In genomic region chr10:127286730-127287129, GRCm38 (mm10) we compare ENCODE assay signal across 7 mouse cellular contexts. TPM values are rescaled to one million over a fixed set of nuclear protein-coding genes. Genes with fewer than 3 reads are reported as not detected.
DNase-seq lines count a peak whose midpoint lies in the region; ATAC-seq and TF ChIP-seq lines count a peak whose summit lies in the region.

No protein-coding gene starts in this region.

- 51% methylated on average over 7 of the region's 7 CpGs for WGBS in lung, postnatal 0 days
- WGBS in limb, embryonic 11.5 days: 61% methylated on average over 7 of the region's 7 CpGs
- WGBS in neural tube, embryonic 14.5 days: 46% methylated on average over 7 of the region's 7 CpGs

- no peaks in the 10 kb centered on the region for H3K27me3 ChIP-seq in lung, postnatal 0 days (replicated peaks; ENCODE audit: insufficient read depth, low read length)
- H3K27me3 ChIP-seq in limb, embryonic 11.5 days (ENCODE audit: control insufficient read depth, insufficient read depth, low read length): no peaks in the 10 kb centered on the region
- no peaks in the 10 kb centered on the region for H3K27me3 ChIP-seq in neural tube, embryonic 14.5 days (ENCODE audit: control insufficient read depth, insufficient read depth, low read length)

- TF ChIP-seq EP300 in lung, postnatal 0 days (IDR thresholded peaks at IDR 0.05): no peak

- H3K9ac ChIP-seq in lung, postnatal 0 days (replicated peaks; ENCODE audit: low read depth): 0 out of 2 replicates have a peak overlapping the region, but pooled peaks have one; percentile 5
- no peak overlapping the region for H3K9ac ChIP-seq in limb, embryonic 11.5 days (ENCODE audit: low read length)
- no peak overlapping the region; the same call in 1 of the 2 replicates for H3K9ac ChIP-seq in neural tube, embryonic 14.5 days (replicated peaks; ENCODE audit: low read depth, low read length)

- H3K4me1 ChIP-seq in lung, postnatal 0 days (ENCODE audit: insufficient read depth, low read depth, low read length): peaks cover 19% of the 10 kb centered on the region
- H3K4me1 ChIP-seq in embryonic fibroblast, embryonic 13.5 days (ENCODE audit: control insufficient read depth, insufficient read depth, low read length): 0 out of 2 replicates have a peak, but pooled peaks cover 8% of the 10 kb centered on the region
- peaks cover 21% of the 10 kb centered on the region for H3K4me1 ChIP-seq in limb, embryonic 11.5 days (ENCODE audit: control insufficient read depth, insufficient read depth, low read length)
- H3K4me1 ChIP-seq in neural tube, embryonic 14.5 days (ENCODE audit: control insufficient read depth, insufficient read depth, low read length): peaks cover 38% of the 10 kb centered on the region

- H3K4me2 ChIP-seq in lung, postnatal 0 days (replicated peaks; ENCODE audit: low read depth, low read length): peak overlapping the region; percentile 65
- H3K4me2 ChIP-seq in limb, embryonic 11.5 days (ENCODE audit: low read depth, severe bottlenecking): peak overlapping the region; percentile 93; the same call in 1 of the 2 replicates
- H3K4me2 ChIP-seq in neural tube, embryonic 14.5 days (ENCODE audit: low read depth, low read length): peak overlapping the region; percentile 91

- no peak for DNase-seq in lung, postnatal 0 days (ENCODE audit: low spot score)
- no peak for DNase-seq in lung, adult 18-20 months
- peak; percentile 31 for DNase-seq in limb, embryonic 11.5 days (ENCODE audit: low spot score)
- DNase-seq in spleen, postnatal 4 days (ENCODE audit: low spot score in 2 of 2): no peak

- no peak for TF ChIP-seq POLR2A in embryonic fibroblast, embryonic 13.5 days (IDR thresholded peaks at IDR 0.05; ENCODE audit: low read depth, low read length)

- no peak for ATAC-seq in lung, postnatal 0 days
- ATAC-seq in limb, embryonic 11.5 days (ENCODE audit: insufficient number of reproducible peaks, low FRiP score, low TSS enrichment, low read depth): no peak
- ATAC-seq in neural tube, embryonic 14.5 days (ENCODE audit: low read depth): no peak
- ATAC-seq in erythroid progenitor cell, adult 5-6 weeks (replicated peaks; ENCODE audit: low FRiP score, poor library complexity, severe bottlenecking): no peak

- H3K27ac ChIP-seq in lung, postnatal 0 days (ENCODE audit: low read length): no peak overlapping the region
- H3K27ac ChIP-seq in embryonic fibroblast, embryonic 13.5 days (ENCODE audit: insufficient read depth, low read length): peak overlapping the region; percentile 95; the same call in 1 of the 2 replicates
- no peak overlapping the region for H3K27ac ChIP-seq in limb, embryonic 11.5 days (replicated peaks; ENCODE audit: low read depth, low read length)
- no peak overlapping the region for H3K27ac ChIP-seq in neural tube, embryonic 14.5 days (ENCODE audit: low read depth, low read length)

- peaks cover 40% of the 10 kb centered on the region for H3K36me3 ChIP-seq in lung, postnatal 0 days (ENCODE audit: insufficient read depth, low read length)
- H3K36me3 ChIP-seq in limb, embryonic 11.5 days (ENCODE audit: control insufficient read depth, insufficient read depth, low read length): peaks cover 34% of the 10 kb centered on the region
- peaks cover 44% of the 10 kb centered on the region for H3K36me3 ChIP-seq in neural tube, embryonic 14.5 days (ENCODE audit: control insufficient read depth, insufficient read depth, low read length)

- H3K4me3 ChIP-seq in lung, postnatal 0 days (ENCODE audit: low read depth, low read length): no peak overlapping the region
- peak overlapping the region; percentile 55 for H3K4me3 ChIP-seq in embryonic fibroblast, embryonic 13.5 days (ENCODE audit: insufficient read depth, low read length)
- H3K4me3 ChIP-seq in limb, embryonic 11.5 days (ENCODE audit: low read depth, low read length): peak overlapping the region; percentile 67; the same call in 1 of the 2 replicates
- no peak overlapping the region; the same call in 1 of the 2 replicates for H3K4me3 ChIP-seq in neural tube, embryonic 14.5 days (ENCODE audit: low read depth, low read length)

- TF ChIP-seq CTCF in lung, postnatal 0 days (IDR thresholded peaks at IDR 0.05): no peak
- no peak for TF ChIP-seq CTCF in embryonic fibroblast, embryonic 13.5 days (IDR thresholded peaks at IDR 0.05; ENCODE audit: borderline replicate concordance, insufficient read depth, low read length)

- H3K9me3 ChIP-seq in lung, postnatal 0 days (ENCODE audit: low read length): no peaks in the 10 kb centered on the region
- no peaks in the 10 kb centered on the region for H3K9me3 ChIP-seq in limb, embryonic 11.5 days (ENCODE audit: control insufficient read depth, low read length)
- H3K9me3 ChIP-seq in neural tube, embryonic 14.5 days (ENCODE audit: control insufficient read depth, low read length): no peaks in the 10 kb centered on the region

RNA-seq across cellular contexts. Expression of gene Mbd6, which starts 2.1 kb away (rescaled TPM):
- polyA plus RNA-seq in lung, postnatal 0 days (2015; fragmentation: Nextera tagmentation; extraction: Ambion mirVana): 13.5 and 14.2 TPM in 2 replicates
- 26.4 and 27.2 TPM in 2 replicates for polyA plus RNA-seq in embryonic fibroblast, embryonic 13.5 days (2011; ENCODE audit: insufficient read length, low read depth, missing spikeins)
- polyA plus RNA-seq in limb, embryonic 11.5 days (2014; fragmentation: Nextera tagmentation; extraction: Ambion mirVana): 17.0 and 17.2 TPM in 2 replicates
- 16.1 and 17.4 TPM in 2 replicates for polyA plus RNA-seq in neural tube, embryonic 14.5 days (2014; fragmentation: Nextera tagmentation; extraction: Ambion mirVana)
- 55.8 and 69.6 TPM in 2 replicates for total RNA-seq in erythroid progenitor cell, adult 5-6 weeks (2015; ENCODE audit: low replicate concordance)
- 10.7 and 15.0 TPM in 2 replicates for total RNA-seq in erythroid progenitor cell, adult 5-6 weeks (2017; ENCODE audit: low replicate concordance)

RNA-seq across cellular contexts. Expression of gene Dctn2, which starts 20.6 kb away (rescaled TPM):
- 198 and 204 TPM in 2 replicates for polyA plus RNA-seq in lung, postnatal 0 days (2015; fragmentation: Nextera tagmentation; extraction: Ambion mirVana)
- polyA plus RNA-seq in embryonic fibroblast, embryonic 13.5 days (2011; ENCODE audit: insufficient read length, low read depth, missing spikeins): 149 and 162 TPM in 2 replicates
- 160 and 170 TPM in 2 replicates for polyA plus RNA-seq in limb, embryonic 11.5 days (2014; fragmentation: Nextera tagmentation; extraction: Ambion mirVana)
- polyA plus RNA-seq in neural tube, embryonic 14.5 days (2014; fragmentation: Nextera tagmentation; extraction: Ambion mirVana): 298 and 305 TPM in 2 replicates
- total RNA-seq in erythroid progenitor cell, adult 5-6 weeks (2015; ENCODE audit: low replicate concordance): 72.9 and 75.0 TPM in 2 replicates
- 64.0 and 70.5 TPM in 2 replicates for total RNA-seq in erythroid progenitor cell, adult 5-6 weeks (2017; ENCODE audit: low replicate concordance)

RNA-seq across cellular contexts. Expression of gene Kif5a, which starts 23.6 kb away (rescaled TPM):
- 0.12 and 0.25 TPM in 2 replicates for polyA plus RNA-seq in lung, postnatal 0 days (2015; fragmentation: Nextera tagmentation; extraction: Ambion mirVana)
- 0.80 and 1.6 TPM in 2 replicates for polyA plus RNA-seq in embryonic fibroblast, embryonic 13.5 days (2011; ENCODE audit: insufficient read length, low read depth, missing spikeins)
- 2.1 and 3.8 TPM in 2 replicates for polyA plus RNA-seq in limb, embryonic 11.5 days (2014; fragmentation: Nextera tagmentation; extraction: Ambion mirVana)
- 117 and 147 TPM in 2 replicates for polyA plus RNA-seq in neural tube, embryonic 14.5 days (2014; fragmentation: Nextera tagmentation; extraction: Ambion mirVana)
- total RNA-seq in erythroid progenitor cell, adult 5-6 weeks (2015; ENCODE audit: low replicate concordance): not detected in 2 replicates
- total RNA-seq in erythroid progenitor cell, adult 5-6 weeks (2017; ENCODE audit: low replicate concordance): not detected in 2 replicates

RNA-seq across cellular contexts. Expression of gene Mars, which starts 24.9 kb away (rescaled TPM):
- polyA plus RNA-seq in lung, postnatal 0 days (2015; fragmentation: Nextera tagmentation; extraction: Ambion mirVana): 61.1 and 63.1 TPM in 2 replicates
- 105 and 110 TPM in 2 replicates for polyA plus RNA-seq in embryonic fibroblast, embryonic 13.5 days (2011; ENCODE audit: insufficient read length, low read depth, missing spikeins)
- 167 and 170 TPM in 2 replicates for polyA plus RNA-seq in limb, embryonic 11.5 days (2014; fragmentation: Nextera tagmentation; extraction: Ambion mirVana)
- 117 and 123 TPM in 2 replicates for polyA plus RNA-seq in neural tube, embryonic 14.5 days (2014; fragmentation: Nextera tagmentation; extraction: Ambion mirVana)
- total RNA-seq in erythroid progenitor cell, adult 5-6 weeks (2015; ENCODE audit: low replicate concordance): 68.5 and 80.9 TPM in 2 replicates
- total RNA-seq in erythroid progenitor cell, adult 5-6 weeks (2017; ENCODE audit: low replicate concordance): 86.0 and 98.9 TPM in 2 replicates

RNA-seq across cellular contexts. Expression of gene Arhgap9, which starts 35.0 kb away (rescaled TPM):
- polyA plus RNA-seq in lung, postnatal 0 days (2015; fragmentation: Nextera tagmentation; extraction: Ambion mirVana): 8.5 TPM in 2 replicates
- 0.18 TPM in 1 of 2 replicates, not detected in the other for polyA plus RNA-seq in embryonic fibroblast, embryonic 13.5 days (2011; ENCODE audit: insufficient read length, low read depth, missing spikeins)
- polyA plus RNA-seq in limb, embryonic 11.5 days (2014; fragmentation: Nextera tagmentation; extraction: Ambion mirVana): 5.3 and 5.5 TPM in 2 replicates
- polyA plus RNA-seq in neural tube, embryonic 14.5 days (2014; fragmentation: Nextera tagmentation; extraction: Ambion mirVana): 0.42 and 1.1 TPM in 2 replicates
- total RNA-seq in erythroid progenitor cell, adult 5-6 weeks (2015; ENCODE audit: low replicate concordance): 18.0 and 18.9 TPM in 2 replicates
- total RNA-seq in erythroid progenitor cell, adult 5-6 weeks (2017; ENCODE audit: low replicate concordance): 6.4 and 15.4 TPM in 2 replicates

Comparison
In these comparisons a context has a peak if more than half of its experiments do, and no peak if none do; other contexts are left out.
1. H3K4me3 ChIP-seq: peak in embryonic fibroblast, embryonic 13.5 days (single experiment) and limb, embryonic 11.5 days (single experiment); none in lung, postnatal 0 days (single experiment) and neural tube, embryonic 14.5 days (single experiment).
2. RNA of gene Kif5a, which starts 23.6 kb away (polyA plus RNA-seq): 117 to 147 TPM in neural tube, embryonic 14.5 days; 2.1 to 3.8 TPM in limb, embryonic 11.5 days, 0.80 to 1.6 TPM in embryonic fibroblast, embryonic 13.5 days and 0.12 to 0.25 TPM in lung, postnatal 0 days; every median in the first group is over 10 times any median in the second.
3. Peak in every context shown above with its lines, with median percentiles within 50 percentile points of each other: H3K4me2 ChIP-seq.